Mouse (Mus musculus) hindbrain, postnatal 0 days (tissue): Measurements from ENCODE around the gene 9130409I23Rik. TPM values are rescaled to one million over a fixed set of nuclear protein-coding genes. Genes with fewer than 3 reads are reported as not detected.
"Not testable (repeated sequence)": the region's sequence is repeated elsewhere in the genome, so short reads cannot be mapped to it uniquely, and the experiment has no call there.

Experiments used
- ATAC-seq: fragments of 200-750 bp; cut with Nextera tagmentation; 2 replicates; pipeline ENCODE4 v1.8.0; 2017; ENCODE audit warnings: mild to moderate bottlenecking, moderate TSS enrichment, moderate library complexity
- DNase-seq: peaks from one replicate; pipeline ENCODE4 v3.0.0-alpha.2; 2015; ENCODE audit warnings: low spot score
- H3K27ac ChIP-seq: fragments of 300-500 bp; sonication (generic); 2 replicates; pipeline ENCODE4 v1.5.1; 2014; ENCODE audit warnings: mild to moderate bottlenecking
- H3K27me3 ChIP-seq: fragments of 300-500 bp; sonication (generic); 2 replicates; pipeline ENCODE4 v1.6.1; 2014; ENCODE audit warnings: low read length, mixed read lengths; ENCODE audit not compliant: insufficient read depth
- H3K36me3 ChIP-seq: fragments of 300-500 bp; sonication (generic); 2 replicates; pipeline ENCODE4 v1.6.1; 2014; ENCODE audit warnings: low read length, mixed read lengths; ENCODE audit not compliant: insufficient read depth
- H3K4me1 ChIP-seq: fragments of 300-500 bp; sonication (generic); 2 replicates; pipeline ENCODE4 v1.6.1; 2014; ENCODE audit warnings: antibody characterized with exemption, low read length, mixed read lengths; ENCODE audit not compliant: insufficient read depth
- H3K4me2 ChIP-seq: fragments of 300-500 bp; sonication (generic); 2 replicates; pipeline ENCODE4 v1.6.1; 2014; ENCODE audit warnings: low read depth, mild to moderate bottlenecking, low read length, moderate library complexity, mixed read lengths
- H3K4me3 ChIP-seq: fragments of 300-500 bp; sonication (generic); 2 replicates; pipeline ENCODE4 v1.5.1; 2014; ENCODE audit warnings: low read length
- H3K9ac ChIP-seq: fragments of 300-500 bp; sonication (generic); replicated peaks from 2 replicates; pipeline ENCODE4 v1.6.1; 2014; ENCODE audit warnings: mild to moderate bottlenecking, low read length, moderate library complexity, mixed read lengths
- H3K9me3 ChIP-seq: fragments of 300-500 bp; sonication (generic); 2 replicates; pipeline ENCODE4 v1.6.1; 2016; ENCODE audit warnings: low read length, mixed read lengths
- CTCF ChIP-seq: IDR thresholded peaks from 2 replicates; pipeline ENCODE4 v1.5.1; 2016; ENCODE audit warnings: antibody characterized with exemption, control low read depth, low read depth
- WGBS: fragments of 180-500 bp; shearing (Covaris S2); extraction: QIAGEN DNeasy Blood & Tissue Kit; methylation state at CpG from one replicate; pipeline ENCODE4 v1.1.7; 2014; 5-methylcytosine and 5-hydroxymethylcytosine counted together
- polyA plus RNA-seq: library from polyadenylated mRNA; unstranded; fragments of >200 nt; fragmentation: Nextera tagmentation; extraction: Ambion mirVana; gene quantifications from 2 replicates; pipeline ENCODE4 v1.2.1, GENCODE M21; 2015
- total RNA-seq: library from RNA; depleted of rRNA; stranded (reverse); fragments of >200 nt; gene quantifications from 2 replicates; pipeline ENCODE4 v1.2.3, GENCODE M21; 2014

Gene 9130409I23Rik
- total and polyA plus RNA-seq, 2 experiments from 2014 or later, result not detected

DNA sequence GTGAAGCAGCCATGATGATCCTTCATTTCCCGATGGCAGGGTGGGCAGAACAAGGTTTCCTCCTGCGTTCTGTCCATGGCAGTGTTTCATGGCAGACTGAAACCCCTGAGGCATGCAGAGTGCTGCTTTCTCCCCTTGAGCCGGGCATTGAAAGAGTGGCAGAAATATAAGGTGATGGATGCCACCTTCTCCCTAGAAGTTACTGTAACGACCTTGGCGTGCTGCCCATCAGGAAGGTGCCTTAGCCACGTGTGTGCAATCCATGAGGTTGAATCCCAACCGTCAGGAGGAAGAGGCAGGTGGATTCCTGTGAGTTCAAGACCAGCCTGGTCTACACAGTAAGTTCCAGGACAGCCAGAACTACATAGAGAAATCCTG, 29.6 kb upstream of the 9130409I23Rik start:
- no peak overlapping the region for H3K9ac ChIP-seq
- 54% methylated on average over 7 of the region's 7 CpGs for WGBS
- ATAC-seq, result no peak

DNA sequence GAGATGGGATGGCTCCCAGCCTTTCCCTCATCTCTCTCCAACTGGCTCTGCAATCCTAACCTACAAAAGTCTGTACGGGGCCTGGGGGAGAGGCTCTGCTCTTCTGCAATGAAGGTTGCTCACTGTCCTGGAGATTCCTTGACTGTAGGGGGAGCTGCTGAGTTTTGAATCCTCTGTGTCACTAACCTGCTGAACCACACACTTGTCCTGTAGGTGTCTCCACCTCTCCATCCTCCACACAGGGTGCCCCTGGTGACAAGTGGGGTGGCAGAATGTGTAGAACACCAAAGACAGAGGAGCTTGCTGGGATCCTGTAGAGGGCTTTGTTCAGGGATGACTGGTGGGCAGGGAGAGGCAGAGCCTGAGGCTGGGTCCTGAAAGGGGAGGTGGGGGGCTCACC, 28.8 kb upstream of the 9130409I23Rik start:
- Histone ChIP-seq H3K4me2 (no peak overlapping the region), H3K36me3 (no peaks in the 10 kb centered on the region), H3K27me3 (no peaks in the 10 kb centered on the region), H3K9me3 (no peaks in the 10 kb centered on the region), H3K4me1 (no peaks in the 10 kb centered on the region; the same call in 1 of the 2 replicates), H3K4me3 (no peak overlapping the region), H3K9ac (no peak overlapping the region), H3K27ac (no peak overlapping the region)
- ATAC-seq, result peak; percentile 48; the same call in 1 of the 2 replicates
- 21% methylated on average over 1 of the region's 1 CpGs for WGBS
- peak; percentile 61 for DNase-seq
- TF ChIP-seq CTCF, result peak; percentile 74

More for the DNA sequence above, 29.6 kb upstream of the 9130409I23Rik start:
- H3K36me3 ChIP-seq, result no peaks in the 10 kb centered on the region
- H3K27ac ChIP-seq, result no peak overlapping the region
- no peak overlapping the region for H3K4me2 ChIP-seq
- H3K9me3 ChIP-seq, result no peaks in the 10 kb centered on the region
- no peak for TF ChIP-seq CTCF
- no peak for DNase-seq
- no peak overlapping the region for H3K4me3 ChIP-seq
- H3K4me1 ChIP-seq, result no peaks in the 10 kb centered on the region; the same call in 1 of the 2 replicates
- H3K27me3 ChIP-seq, result no peaks in the 10 kb centered on the region

DNA sequence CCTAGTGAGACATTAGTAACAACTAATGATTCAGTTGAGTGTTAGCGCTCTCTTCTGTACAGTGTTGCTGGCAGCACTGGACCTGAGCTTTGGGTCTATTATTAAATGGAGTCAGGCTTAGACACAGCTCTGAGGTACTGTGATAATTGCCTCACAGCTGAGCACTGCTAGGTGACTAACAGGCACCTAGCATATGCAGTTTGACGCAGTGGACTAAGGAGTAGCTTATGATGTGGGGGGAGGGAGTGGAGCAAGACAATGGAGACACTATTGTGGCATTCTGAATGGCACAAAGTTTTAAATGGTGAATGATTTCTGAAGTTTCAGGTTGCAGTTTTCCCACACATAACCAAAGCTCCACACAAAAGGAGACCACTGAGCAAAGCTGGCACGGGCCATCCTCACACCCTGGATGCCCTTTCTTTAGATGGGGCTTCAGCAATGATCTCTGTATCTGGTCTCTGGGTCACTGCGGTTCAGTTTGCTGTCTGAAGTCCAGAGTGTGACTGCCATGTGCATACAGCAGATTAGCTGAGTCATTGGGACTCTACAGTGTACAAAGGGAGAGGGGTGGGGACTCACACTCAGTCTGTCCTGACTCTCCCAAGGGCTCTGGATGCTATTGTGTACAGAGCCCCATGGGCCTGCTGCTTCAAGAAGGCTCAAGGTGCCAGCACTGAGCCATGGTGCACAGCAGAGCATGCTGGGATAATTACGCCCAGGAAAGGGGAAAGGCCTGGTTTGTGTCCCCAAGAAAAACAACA, 15.8 kb upstream of the 9130409I23Rik start:
- ATAC-seq, H3K9ac ChIP-seq, DNase-seq, H3K9me3 ChIP-seq, H3K36me3 ChIP-seq, H3K4me1 ChIP-seq, H3K4me3 ChIP-seq, H3K27me3 ChIP-seq, H3K4me2 ChIP-seq, H3K27ac ChIP-seq: not testable (repeated sequence)
- 76% methylated on average over 5 of the region's 5 CpGs for WGBS

DNA sequence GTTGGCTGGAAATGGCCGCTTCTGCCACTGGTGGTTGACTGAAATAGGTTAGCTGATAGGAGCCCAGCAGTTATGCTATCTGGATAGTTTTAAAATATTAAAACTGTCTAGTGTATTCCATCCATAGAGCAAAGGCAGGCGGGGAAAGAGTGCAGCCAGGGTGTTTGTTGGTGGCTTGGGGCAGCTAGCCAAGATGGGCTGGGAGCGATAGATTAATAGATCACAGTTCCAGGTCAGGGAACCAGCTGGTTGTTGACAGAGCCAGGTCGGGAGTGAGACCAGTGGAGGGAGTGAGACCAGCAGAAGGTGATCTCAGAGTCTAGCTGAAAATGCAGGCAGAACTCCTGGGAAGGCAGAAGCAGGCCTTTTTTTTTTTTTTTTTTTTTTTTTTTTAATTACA, 13.4 kb upstream of the 9130409I23Rik start:
- Histone ChIP-seq H3K9me3 (no peaks in the 10 kb centered on the region), H3K9ac (no peak overlapping the region), H3K4me3 (no peak overlapping the region), H3K27ac (no peak overlapping the region), H3K36me3 (no peaks in the 10 kb centered on the region), H3K27me3 (no peaks in the 10 kb centered on the region), H3K4me1 (no peaks in the 10 kb centered on the region), H3K4me2 (no peak overlapping the region)
- WGBS, result 59% methylated on average over 4 of the region's 4 CpGs
- no peak for TF ChIP-seq CTCF
- ATAC-seq (no peak), DNase-seq (no peak)

DNA sequence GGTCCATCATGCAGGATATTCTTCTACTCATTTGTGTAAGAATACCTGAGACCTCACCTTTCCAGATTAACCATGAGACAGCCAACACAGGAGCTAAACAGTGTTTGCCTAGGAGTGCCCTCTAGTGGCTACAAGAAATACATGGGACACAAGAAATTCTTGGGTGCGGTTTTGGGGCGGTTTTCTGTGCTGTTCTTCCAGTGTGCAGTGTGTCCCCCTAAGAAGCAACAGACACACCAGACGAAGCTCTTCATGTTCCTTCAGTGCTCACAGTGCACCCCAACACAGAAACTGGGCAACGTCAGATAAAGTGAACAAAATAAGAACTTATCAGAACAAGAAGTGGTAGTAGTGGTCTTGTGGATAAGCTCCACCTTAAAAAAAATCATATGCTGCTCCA, 11.4 kb upstream of the 9130409I23Rik start:
- no peak overlapping the region for H3K4me2 ChIP-seq
- H3K4me3 ChIP-seq, result no peak overlapping the region
- H3K9me3 ChIP-seq, result no peaks in the 10 kb centered on the region
- no peaks in the 10 kb centered on the region for H3K27me3 ChIP-seq
- WGBS, result 8% methylated on average over 4 of the region's 4 CpGs
- ATAC-seq (no peak), DNase-seq (peak; percentile 70)
- H3K27ac ChIP-seq, result no peak overlapping the region
- H3K36me3 ChIP-seq, result no peaks in the 10 kb centered on the region
- H3K4me1 ChIP-seq, result no peaks in the 10 kb centered on the region
- no peak overlapping the region for H3K9ac ChIP-seq
- TF ChIP-seq CTCF, result peak; percentile 80

DNA sequence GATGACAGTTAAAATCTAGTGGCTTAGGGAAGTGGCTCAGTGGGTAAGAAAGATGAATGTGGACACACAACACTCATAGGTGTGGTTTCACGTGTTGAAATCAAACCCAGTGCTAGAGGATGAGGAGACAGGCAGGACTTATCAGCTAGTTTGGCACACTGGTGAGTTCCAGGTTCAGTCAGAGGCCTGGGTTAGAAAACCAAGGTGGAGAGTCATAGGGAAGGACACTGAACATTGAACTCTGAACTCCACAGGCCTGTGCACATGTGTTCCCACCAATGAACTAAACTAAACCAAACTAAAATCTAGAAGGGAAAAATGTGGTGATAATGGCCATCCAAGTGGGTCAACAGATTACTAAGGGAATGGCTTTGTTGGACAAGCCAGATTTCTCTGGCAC, 3.5 kb upstream of the 9130409I23Rik start:
- no peaks in the 10 kb centered on the region for H3K27me3 ChIP-seq
- no peaks in the 10 kb centered on the region for H3K9me3 ChIP-seq
- no peak for TF ChIP-seq CTCF
- H3K27ac ChIP-seq, result no peak overlapping the region
- DNase-seq (no peak), ATAC-seq (no peak)
- no peaks in the 10 kb centered on the region for H3K36me3 ChIP-seq
- WGBS, result 64% methylated on average over 1 of the region's 1 CpGs
- no peak overlapping the region for H3K4me3 ChIP-seq
- no peak overlapping the region for H3K4me2 ChIP-seq
- H3K4me1 ChIP-seq, result no peaks in the 10 kb centered on the region
- H3K9ac ChIP-seq, result no peak overlapping the region

DNA sequence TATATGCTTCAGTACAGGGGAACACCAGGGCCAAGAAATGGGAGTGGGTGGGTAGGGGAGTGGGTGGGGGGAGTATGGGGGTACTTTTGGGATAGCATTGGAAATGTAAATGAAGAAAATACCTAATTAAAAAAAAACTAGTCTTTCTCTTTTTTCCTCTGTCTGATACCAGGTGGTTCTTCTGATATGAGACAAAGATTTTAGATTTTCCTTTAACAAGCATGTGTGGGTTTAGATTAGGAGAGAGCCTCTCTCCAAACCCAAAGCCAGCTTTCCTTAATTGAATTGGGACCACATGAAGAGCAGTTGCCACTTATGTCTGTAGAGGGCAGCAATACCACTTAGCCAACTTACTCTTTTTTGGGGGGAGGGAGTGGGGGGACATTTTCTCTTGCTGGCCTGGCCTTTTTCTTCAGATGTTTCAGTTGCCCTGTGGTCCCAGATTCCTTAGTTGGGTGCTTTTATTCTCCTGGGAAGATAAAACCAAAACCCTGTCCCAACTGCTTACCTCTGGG, 1.7 kb upstream of the 9130409I23Rik start:
- Histone ChIP-seq H3K36me3 (no peaks in the 10 kb centered on the region), H3K9ac (no peak overlapping the region), H3K27me3 (no peaks in the 10 kb centered on the region), H3K4me2 (no peak overlapping the region), H3K4me1 (no peaks in the 10 kb centered on the region), H3K27ac (no peak overlapping the region), H3K4me3 (no peak overlapping the region), H3K9me3 (no peaks in the 10 kb centered on the region)
- DNase-seq (peak; percentile 14), ATAC-seq (no peak)
- TF ChIP-seq CTCF, result peak; percentile 45
